Mouse (Mus musculus) embryonic stem cell, embryonic (primary cell): ENCODE measurements around the gene E130218I03Rik.

Source experiments
- CTCF ChIA-PET, 4 experiments: fragments of 300-600 bp in 2 of 4; fragments of 350-600 bp in 2 of 4; sonication (Branson Sonifier 250); formaldehyde crosslinking; loops; one replicate each; lab custom pipeline; 2022; ENCODE audit warnings: inconsistent platforms in 2 of 4; lab: Charles Lee
- POLR2A ChIA-PET, 4 experiments: fragments of 300-600 bp in 2 of 4; fragments of 350-600 bp in 2 of 4; sonication (Branson Sonifier 250); formaldehyde crosslinking; loops; one replicate each; lab custom pipeline; 2022; ENCODE audit warnings: antibody characterized with exemption in 4 of 4, inconsistent platforms in 1 of 4; lab: Charles Lee

Gene E130218I03Rik

GRCm38 (mm10) chr4:134288397-134289256, 45.2 kb downstream of the E130218I03Rik start:
- CTCF ChIA-PET, result interaction anchor here in 3 of 4 experiments (0.6 to 2.8 kb wide), 7 partner anchors 10 to 107 kb away, joined by 3 to 12 read pairs (median 5); partner anchors contain the start of genes Cep85 (in 1 of the 3) and Pafah2 (in 1 of the 3)

GRCm38 (mm10) chr4:134292067-134292466, 48.6 kb downstream of the E130218I03Rik start:
- ChIA-PET POLR2A (interaction anchor here in 2 of 4 experiments (0.8 to 1.7 kb wide), 15 partner anchors 8 to 164 kb away, joined by 3 to 5 read pairs (median 4); partner anchors contain the start of genes Cep85 (in 2 of the 2) and Sh3bgrl3 (in 1 of the 2)), CTCF (interaction anchor here in 3 of 4 experiments (0.6 to 3.5 kb wide), 40 partner anchors 8 to 220 kb away, joined by 3 to 18 read pairs (median 4); partner anchors contain the start of genes Cep85 (in 3 of the 3), Grrp1 (in 1 of the 3), Pafah2 (in 1 of the 3) and Trim63 (in 1 of the 3))

More at GRCm38 (mm10) chr4:134288397-134289256, 45.2 kb downstream of the E130218I03Rik start:
- POLR2A ChIA-PET, result interaction anchor here (0.5 to 3.7 kb wide), 30 partner anchors 10 to 531 kb away, joined by 3 to 31 read pairs (median 5); partner anchors contain the start of genes Cep85 (in 3 of the 4), Pafah2 (in 2 of the 4), Sh3bgrl3 (in 1 of the 4) and Stmn1 (in 1 of the 4)

- POLR2A ChIA-PET, result interaction anchor here in 3 of 4 experiments (0.5 to 1.7 kb wide), 12 partner anchors 18 to 573 kb away, joined by 3 to 7 read pairs (median 4); no protein-coding TSS in a partner anchor
- CTCF ChIA-PET, result interaction anchor here in 3 of 4 experiments (0.5 to 3.5 kb wide), 24 partner anchors 9 to 178 kb away, joined by 3 to 18 read pairs (median 5); partner anchors contain the start of genes Cep85 (in 3 of the 3), E130218I03Rik (in 1 of the 3) and Trim63 (in 1 of the 3)
Observed at GRCm38 (mm10) chr4:134293061-134293691, 49.7 kb downstream of the E130218I03Rik start.

GRCm38 (mm10) chr4:134293692-134294163, 50.3 kb downstream of the E130218I03Rik start:
- ChIA-PET CTCF (interaction anchor here in 3 of 4 experiments (0.5 to 3.5 kb wide), 15 partner anchors 8 to 257 kb away, joined by 3 to 18 read pairs (median 5); partner anchors contain the start of genes Cep85 (in 1 of the 3) and E130218I03Rik (in 1 of the 3)), POLR2A (interaction anchor here in 2 of 4 experiments (0.6 to 1.7 kb wide), 7 partner anchors 22 to 574 kb away, joined by 3 to 5 read pairs (median 3); partner anchors contain the start of gene Cep85 (in 1 of the 2))
